Mouse (Mus musculus): ENCODE results near the gene Ogdh.

- no peak for TF ChIP-seq TAL1 (IDR thresholded peaks at IDR 0.05; ENCODE audit: low read length)
- no peak for TF ChIP-seq GATA1 (IDR thresholded peaks at IDR 0.05; ENCODE audit: low read length)
Measured at GRCm38 (mm10) chr11:6333403-6333802, 42.0 kb downstream of the Ogdh start.
